Mouse (Mus musculus): ENCODE results near the gene Prdx6.
A peak's percentile ranks its signal among the peaks of the same experiment; 100 is the strongest.

- TF ChIP-seq POLR2A (IDR thresholded peaks at IDR 0.05; ENCODE audit: extremely low read depth, insufficient read depth, low read length): no peak
- TF ChIP-seq CTCF (IDR thresholded peaks at IDR 0.05; ENCODE audit: extremely low read depth, insufficient read depth, low read length): peak; percentile 60; the same call in 1 of the 2 replicates
Measured at GRCm38 (mm10) chr1:161286726-161287310, 35.8 kb upstream of the Prdx6 start.
